Mouse (Mus musculus): ENCODE results near the gene Nagpa. TPM values are rescaled to one million over a fixed set of nuclear protein-coding genes. Genes with fewer than 3 reads are reported as not detected.
A peak's percentile ranks its signal among the peaks of the same experiment; 100 is the strongest.

Gene Nagpa
- polyA plus RNA-seq, 1 experiment = 22.5 TPM

- Histone ChIP-seq H3K36me3 (ENCODE audit: control insufficient read depth, insufficient read depth) (no peaks in the 10 kb centered on the region), H3ac (ENCODE audit: control insufficient read depth, insufficient read length, low read depth) (no peak overlapping the region), H3K4me3 (ENCODE audit: insufficient read depth, poor library complexity, severe bottlenecking) (no peak overlapping the region), H3K79me3 (ENCODE audit: low read depth) (no peaks in the 10 kb centered on the region), H3K79me2 (ENCODE audit: control insufficient read depth, insufficient read depth) (no peaks in the 10 kb centered on the region), H3K27me3 (ENCODE audit: control insufficient read depth, insufficient read depth, insufficient read length) (peaks cover 4% of the 10 kb centered on the region)
- TF ChIP-seq USF1 (IDR thresholded peaks at IDR 0.05; ENCODE audit: low read depth) = no peak
- TF ChIP-seq CEBPB (IDR thresholded peaks at IDR 0.05; ENCODE audit: low read depth) = no peak
- no peak for TF ChIP-seq MYOD1 (IDR thresholded peaks at IDR 0.05; ENCODE audit: control insufficient read depth, insufficient read length, low read depth)
- TF ChIP-seq FOSL1 (IDR thresholded peaks at IDR 0.05; ENCODE audit: insufficient read depth, low read length, poor library complexity, severe bottlenecking) = no peak
- no peak for TF ChIP-seq CTCF (IDR thresholded peaks at IDR 0.05; ENCODE audit: control insufficient read depth, insufficient read depth, insufficient read length)
- TF ChIP-seq MYOG (IDR thresholded peaks at IDR 0.05; ENCODE audit: control insufficient read depth, extremely low read depth, insufficient read length) = no peak
- no peak for TF ChIP-seq MAX (IDR thresholded peaks at IDR 0.05)
Observed at GRCm38 (mm10) chr16:5156495-5156894, 47.3 kb downstream of the Nagpa start.

- Histone ChIP-seq H3K27me3 (ENCODE audit: control insufficient read depth, insufficient read depth, insufficient read length) (peaks cover 4% of the 10 kb centered on the region), H3K4me3 (ENCODE audit: insufficient read depth, poor library complexity, severe bottlenecking) (no peak overlapping the region), H3K79me3 (ENCODE audit: low read depth) (no peaks in the 10 kb centered on the region), H3K79me2 (ENCODE audit: control insufficient read depth, insufficient read depth) (no peaks in the 10 kb centered on the region), H3ac (ENCODE audit: control insufficient read depth, insufficient read length, low read depth) (no peak overlapping the region), H3K36me3 (ENCODE audit: control insufficient read depth, insufficient read depth) (no peaks in the 10 kb centered on the region)
- TF ChIP-seq CTCF (IDR thresholded peaks at IDR 0.05; ENCODE audit: control insufficient read depth, insufficient read depth, insufficient read length) (no peak), MAX (IDR thresholded peaks at IDR 0.05) (no peak), USF1 (IDR thresholded peaks at IDR 0.05; ENCODE audit: low read depth) (no peak), CEBPB (IDR thresholded peaks at IDR 0.05; ENCODE audit: low read depth) (no peak), MYOD1 (IDR thresholded peaks at IDR 0.05; ENCODE audit: control insufficient read depth, insufficient read length, low read depth) (no peak), FOSL1 (IDR thresholded peaks at IDR 0.05; ENCODE audit: insufficient read depth, low read length, poor library complexity, severe bottlenecking) (no peak), MYOG (IDR thresholded peaks at IDR 0.05; ENCODE audit: control insufficient read depth, extremely low read depth, insufficient read length) (no peak)
Observed at GRCm38 (mm10) chr16:5155014-5155413, 48.8 kb downstream of the Nagpa start.

GRCm38 (mm10) chr16:5153299-5154026 is 50.3 kb downstream of the Nagpa start:
- Histone ChIP-seq H3K79me3 (ENCODE audit: low read depth) (no peaks in the 10 kb centered on the region), H3K36me3 (ENCODE audit: control insufficient read depth, insufficient read depth) (no peaks in the 10 kb centered on the region), H3ac (ENCODE audit: control insufficient read depth, insufficient read length, low read depth) (no peak overlapping the region), H3K79me2 (ENCODE audit: control insufficient read depth, insufficient read depth) (no peaks in the 10 kb centered on the region), H3K27me3 (ENCODE audit: control insufficient read depth, insufficient read depth, insufficient read length) (peaks cover 16% of the 10 kb centered on the region), H3K4me3 (ENCODE audit: insufficient read depth, poor library complexity, severe bottlenecking) (no peak overlapping the region)
- TF ChIP-seq CTCF (IDR thresholded peaks at IDR 0.05; ENCODE audit: control insufficient read depth, insufficient read depth, insufficient read length) (no peak), MYOD1 (IDR thresholded peaks at IDR 0.05; ENCODE audit: control insufficient read depth, insufficient read length, low read depth) (no peak), USF1 (IDR thresholded peaks at IDR 0.05; ENCODE audit: low read depth) (no peak), MYOG (IDR thresholded peaks at IDR 0.05; ENCODE audit: control insufficient read depth, extremely low read depth, insufficient read length) (no peak), FOSL1 (IDR thresholded peaks at IDR 0.05; ENCODE audit: insufficient read depth, low read length, poor library complexity, severe bottlenecking) (no peak), MAX (IDR thresholded peaks at IDR 0.05) (no peak)

DNA sequence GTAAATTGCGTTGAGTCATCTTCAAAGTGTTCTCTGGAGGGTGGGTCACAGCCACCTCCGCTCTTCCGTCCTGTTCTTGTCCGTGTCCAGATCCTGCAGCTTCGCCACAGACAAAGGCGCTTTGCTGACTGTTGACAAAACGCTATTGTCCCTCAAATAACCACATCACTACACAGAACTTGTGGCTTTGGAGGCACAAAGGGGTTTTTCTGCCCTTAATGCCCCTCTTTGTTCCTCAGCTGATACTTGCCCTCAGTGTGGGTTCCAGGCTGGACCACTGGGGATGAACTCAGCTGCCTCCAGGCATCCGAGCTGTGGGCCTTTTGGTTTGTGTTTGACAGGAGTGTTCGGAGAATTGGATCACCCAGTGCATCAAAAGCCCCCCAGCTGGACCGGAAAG is 53.3 kb downstream of the Nagpa start:
- TF ChIP-seq MYOD1 (IDR thresholded peaks at IDR 0.05; ENCODE audit: control insufficient read depth, insufficient read length, low read depth) (no peak), MAX (IDR thresholded peaks at IDR 0.05) (no peak), CEBPB (IDR thresholded peaks at IDR 0.05; ENCODE audit: low read depth) (no peak), MYOG (IDR thresholded peaks at IDR 0.05; ENCODE audit: control insufficient read depth, extremely low read depth, insufficient read length) (no peak), CTCF (IDR thresholded peaks at IDR 0.05; ENCODE audit: control insufficient read depth, insufficient read depth, insufficient read length) (no peak), FOSL1 (IDR thresholded peaks at IDR 0.05; ENCODE audit: insufficient read depth, low read length, poor library complexity, severe bottlenecking) (no peak), USF1 (IDR thresholded peaks at IDR 0.05; ENCODE audit: low read depth) (no peak)
- no peak overlapping the region for H3ac ChIP-seq (ENCODE audit: control insufficient read depth, insufficient read length, low read depth)
- H3K79me3 ChIP-seq (ENCODE audit: low read depth) = no peaks in the 10 kb centered on the region
- H3K27me3 ChIP-seq (ENCODE audit: control insufficient read depth, insufficient read depth, insufficient read length) = peaks cover 30% of the 10 kb centered on the region
- no peaks in the 10 kb centered on the region for H3K36me3 ChIP-seq (ENCODE audit: control insufficient read depth, insufficient read depth)
- no peaks in the 10 kb centered on the region for H3K79me2 ChIP-seq (ENCODE audit: control insufficient read depth, insufficient read depth)
- no peak overlapping the region for H3K4me3 ChIP-seq (ENCODE audit: insufficient read depth, poor library complexity, severe bottlenecking)

GRCm38 (mm10) chr16:5147037-5147385 is 56.8 kb downstream of the Nagpa start, which contains the start of gene Sec14l5:
Sec14l5 (plus strand) TSS chr16:5147109.
- Histone ChIP-seq H3K27me3 (ENCODE audit: control insufficient read depth, insufficient read depth, insufficient read length) (peaks cover 27% of the 10 kb centered on the region), H3K79me2 (ENCODE audit: control insufficient read depth, insufficient read depth) (no peaks in the 10 kb centered on the region), H3K36me3 (ENCODE audit: control insufficient read depth, insufficient read depth) (no peaks in the 10 kb centered on the region), H3ac (ENCODE audit: control insufficient read depth, insufficient read length, low read depth) (no peak within 1 kb of the TSS), H3K79me3 (ENCODE audit: low read depth) (no peaks in the 10 kb centered on the region), H3K4me3 (ENCODE audit: insufficient read depth, poor library complexity, severe bottlenecking) (peak within 1 kb of the TSS; percentile 11)
- TF ChIP-seq MYOD1 (IDR thresholded peaks at IDR 0.05; ENCODE audit: control insufficient read depth, insufficient read length, low read depth) (no peak), FOSL1 (IDR thresholded peaks at IDR 0.05; ENCODE audit: insufficient read depth, low read length, poor library complexity, severe bottlenecking) (no peak), MAX (IDR thresholded peaks at IDR 0.05) (no peak), USF1 (IDR thresholded peaks at IDR 0.05; ENCODE audit: low read depth) (no peak), MYOG (IDR thresholded peaks at IDR 0.05; ENCODE audit: control insufficient read depth, extremely low read depth, insufficient read length) (no peak)
